Mouse (Mus musculus) ES-Bruce4 (cell line): ENCODE results near the gene Asgr1.

Experiments used
- CTCF ChIP-seq: IDR thresholded peaks from one replicate; pipeline ENCODE4 v1.8.1; 2011; ENCODE audit warnings: low read depth, low read length
- EP300 ChIP-seq: IDR thresholded peaks from 2 replicates; pipeline ENCODE4 v1.6.1; 2011; ENCODE audit warnings: low read depth, low read length; ENCODE audit not compliant: insufficient read depth
- POLR2A ChIP-seq: IDR thresholded peaks from one replicate; pipeline ENCODE4 v1.8.1; 2011; ENCODE audit warnings: low read length; ENCODE audit not compliant: insufficient read depth

DNA sequence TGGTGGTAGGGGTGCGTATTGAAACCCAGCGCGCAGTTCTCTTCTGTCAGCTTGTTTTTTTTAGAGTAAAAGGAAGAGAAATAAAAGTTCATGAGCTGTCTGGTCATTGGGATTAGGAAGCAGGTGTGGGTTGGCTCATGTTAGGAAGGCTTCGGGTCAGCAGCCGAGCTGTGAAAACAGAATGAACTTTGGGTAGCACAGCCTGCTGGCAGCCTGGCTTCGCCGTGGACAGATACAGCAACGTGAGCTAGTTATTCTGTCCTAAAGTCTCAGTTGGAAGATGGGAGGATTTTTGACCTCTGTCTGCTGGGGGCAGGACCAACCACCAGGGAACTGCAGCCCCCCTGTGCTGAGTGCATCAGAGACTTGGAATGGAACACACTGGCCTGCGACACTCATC, 3.9 kb downstream of the Asgr1 start:
- TF ChIP-seq EP300 (no peak), POLR2A (no peak), CTCF (no peak)
